Mouse (Mus musculus): Measurements from ENCODE around the gene Prdm11. TPM values are rescaled to one million over a fixed set of nuclear protein-coding genes. Genes with fewer than 3 reads are reported as not detected.

Gene Prdm11
- total RNA-seq, 2 experiments from 2014 or later = 1.2 to 1.3 TPM

DNA sequence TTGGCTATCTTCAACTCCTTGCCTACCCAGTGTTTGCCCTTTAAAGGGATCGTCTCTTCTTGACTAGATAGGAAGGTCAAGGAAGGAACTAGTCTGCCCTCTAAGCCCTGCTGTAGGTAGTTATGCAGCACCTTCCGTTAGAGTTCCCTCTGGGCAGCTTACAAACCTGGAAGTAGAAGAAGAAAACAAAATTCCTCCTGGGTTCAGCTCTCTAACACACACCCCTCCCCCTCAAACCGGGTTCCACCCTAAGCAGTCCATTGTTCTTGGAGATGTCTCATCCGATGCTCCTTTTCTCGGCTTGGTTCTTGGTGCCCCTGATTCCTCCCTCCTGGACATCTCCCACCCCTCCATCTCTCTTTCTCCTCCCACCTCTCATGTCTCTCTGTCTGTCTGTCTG lies 116.3 kb downstream of the Prdm11 start:
- no peak for DNase-seq

DNA sequence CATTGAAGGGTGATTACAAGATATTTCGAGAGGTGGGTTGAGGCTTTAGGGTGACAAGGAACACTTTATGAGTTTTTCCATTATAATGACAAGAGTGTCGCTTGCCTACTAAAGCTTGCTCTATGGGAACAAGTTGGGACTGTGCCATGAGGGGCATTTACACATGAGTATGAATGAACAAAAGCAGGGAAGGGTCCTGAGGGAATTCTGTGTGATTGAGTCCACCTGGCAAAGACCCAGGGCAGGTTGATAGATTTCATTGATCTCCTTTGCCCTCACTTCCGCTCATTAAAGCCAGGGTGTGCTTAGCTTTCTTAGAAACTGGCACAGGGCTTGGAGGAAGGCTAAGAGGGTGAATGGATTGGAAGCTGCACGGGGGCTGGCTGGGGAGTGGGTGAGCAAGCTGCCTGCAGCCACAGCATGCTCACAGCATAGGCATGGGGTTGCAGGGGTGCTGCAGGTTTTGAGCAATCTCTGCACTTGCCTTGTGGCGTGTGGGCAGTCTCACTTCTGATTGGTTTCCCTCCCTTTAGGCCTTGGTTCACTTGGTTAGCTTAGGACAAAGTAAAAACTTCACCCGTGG lies 121.2 kb downstream of the Prdm11 start:
- no peak for DNase-seq

DNA sequence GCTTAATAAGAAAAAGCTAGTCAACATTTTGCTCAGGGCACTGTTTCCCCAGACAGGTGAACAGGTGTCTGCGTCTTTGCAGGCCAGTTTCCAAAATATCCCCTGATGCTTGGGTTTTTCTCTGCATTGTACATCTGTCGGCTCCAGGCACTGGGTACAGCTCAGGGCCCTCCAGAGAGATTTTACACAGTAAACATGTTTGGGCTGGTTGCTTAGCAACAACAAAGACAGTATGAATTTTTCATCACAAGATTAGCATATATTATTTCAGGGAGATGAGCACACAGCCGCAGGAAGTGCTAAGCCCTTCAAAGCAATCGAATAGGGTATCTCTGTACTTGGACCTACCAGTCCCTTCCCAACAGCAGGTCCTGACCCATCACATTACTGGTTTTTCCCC lies 125.3 kb downstream of the Prdm11 start:
- no peak for DNase-seq

DNA sequence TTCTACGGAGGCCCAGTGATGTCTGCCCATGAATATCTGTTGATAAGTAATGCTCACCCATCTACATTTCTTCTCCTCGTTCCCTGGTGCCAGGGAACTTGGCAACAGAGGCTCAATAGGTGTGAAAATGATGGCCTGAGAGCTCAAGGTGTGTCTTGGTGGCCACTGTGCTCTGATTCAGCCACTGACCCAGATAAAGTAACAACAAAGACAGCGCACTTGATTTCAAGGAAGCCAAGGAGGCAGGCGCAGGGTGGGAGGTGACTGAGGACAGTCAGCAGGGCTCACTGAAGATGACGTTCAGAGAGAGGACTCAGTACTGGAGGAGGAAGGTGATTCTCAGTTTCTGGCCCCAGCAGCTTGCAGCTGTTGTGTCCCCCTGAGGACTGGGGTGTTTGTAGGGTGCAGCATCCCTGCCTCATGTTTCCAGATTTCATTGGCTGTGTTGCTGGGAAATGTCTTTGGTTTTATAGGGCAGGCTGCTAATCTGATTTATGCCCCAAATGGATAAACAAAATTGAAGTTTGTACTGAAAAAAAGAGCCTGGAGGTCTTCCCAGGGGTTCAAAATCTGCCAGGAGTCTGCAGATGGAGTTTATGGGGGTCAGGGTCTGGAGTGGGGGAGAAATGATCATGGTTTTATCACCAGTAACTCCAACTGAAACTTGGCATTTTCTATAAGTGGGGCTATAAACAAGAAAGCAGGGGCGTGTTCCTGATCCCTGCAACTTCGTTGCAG lies 128.4 kb downstream of the Prdm11 start:
- DNase-seq = peak; percentile 12

DNA sequence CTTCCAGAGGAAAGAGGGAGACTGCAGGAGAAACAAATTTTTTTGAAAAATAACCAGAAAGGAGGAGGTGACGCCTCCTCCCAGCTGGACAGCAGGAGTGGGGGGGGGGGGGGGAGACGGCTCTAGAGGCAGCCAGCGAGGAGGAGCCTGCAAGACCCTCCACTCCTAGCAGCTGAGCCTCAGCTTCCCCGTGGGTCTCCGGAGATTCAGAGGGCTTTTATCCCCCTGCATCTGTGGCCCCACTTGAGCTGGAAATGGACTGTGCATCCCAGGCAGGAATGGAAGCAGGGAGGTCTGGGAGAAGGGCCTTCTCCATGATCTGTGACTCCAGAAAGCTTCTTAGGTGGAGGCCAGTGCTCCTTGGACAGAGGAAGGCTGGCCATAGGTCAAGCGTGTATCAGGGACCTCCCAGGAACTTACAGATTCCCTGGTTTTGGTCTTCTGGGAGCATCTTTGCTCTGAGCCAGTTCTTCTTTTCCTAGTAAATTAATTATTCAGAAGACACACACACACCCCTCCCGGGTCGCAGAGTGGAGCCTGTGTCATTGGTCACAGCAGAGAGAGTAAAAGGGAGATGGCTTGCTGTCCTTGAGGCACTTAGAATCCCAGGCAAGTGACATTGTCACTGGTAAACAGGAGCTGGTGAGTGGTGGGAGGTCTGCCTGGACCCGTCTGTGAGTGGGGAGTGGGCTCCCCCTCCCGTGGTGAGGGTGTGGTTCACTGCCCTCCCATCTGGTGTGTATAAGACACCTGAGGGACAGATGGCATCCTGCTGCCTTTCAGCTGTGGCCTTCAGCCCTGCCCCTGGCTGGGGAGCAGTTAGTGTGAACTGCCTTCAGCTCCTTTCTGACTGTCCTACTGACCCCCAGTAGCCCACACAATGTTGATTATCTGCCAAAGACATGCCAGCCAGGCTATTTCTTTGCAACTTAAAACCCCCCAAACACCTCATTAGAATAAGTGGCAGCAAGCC lies 130.0 kb downstream of the Prdm11 start:
- DNase-seq = no peak

Other genes starting within 250 kb of the Prdm11 start
- gene Syt13, start 131.1 kb downstream of the Prdm11 start, total RNA-seq (2021) = under 1 TPM in 1 of 2 experiments, not detected in 1; 0.15 TPM
- 1 to 10 TPM; 3.5 to 7.0 TPM for gene Trp53i11, start 141.4 kb upstream of the Prdm11 start, total RNA-seq (2021)